ENCODE assay signal across 23 mouse cellular contexts in genomic region chr9:14875743-14876507, GRCm38 (mm10). TPM values are rescaled to one million over a fixed set of nuclear protein-coding genes. Genes with fewer than 3 reads are reported as not detected.
DNase-seq lines count a peak whose midpoint lies in the region; ATAC-seq lines count a peak whose summit lies in the region.
"Had no signal": no experiment of that assay in that cellular context is flagged by ENCODE, and none has a peak within 500 bp of the region (broad histone marks: within the 10 kb centered on the region; RNA-seq: fewer than 3 reads in every experiment).

No protein-coding gene starts in this region.

- H3K4me1 ChIP-seq in heart, embryonic 12.5 days (replicated peaks): peaks cover 7% of the 10 kb centered on the region; the same call in 1 of the 2 replicates
- H3K4me1 ChIP-seq: intestine, embryonic 15.5 days had no signal

- WGBS in heart, embryonic 12.5 days: 62% methylated on average over 5 of the region's 5 CpGs

- H3K27ac ChIP-seq in heart, embryonic 12.5 days (ENCODE audit: poor library complexity, severe bottlenecking): no peak overlapping the region
- H3K27ac ChIP-seq: heart, embryonic 13.5 days; intestine, embryonic 15.5 days; kidney, embryonic 15.5 days; neural tube, embryonic 15.5 days had no signal

- no peak overlapping the region for H3K9ac ChIP-seq in heart, embryonic 12.5 days
- H3K9ac ChIP-seq: heart, embryonic 13.5 days; intestine, embryonic 15.5 days; kidney, embryonic 15.5 days; lung, embryonic 14.5 days; neural tube, embryonic 15.5 days had no signal

- H3K27me3 ChIP-seq in heart, embryonic 12.5 days (replicated peaks): no peaks in the 10 kb centered on the region
- H3K27me3 ChIP-seq: heart, embryonic 13.5 days; intestine, embryonic 15.5 days; kidney, embryonic 15.5 days; neural tube, embryonic 15.5 days had no signal

- ATAC-seq in heart, embryonic 12.5 days (ENCODE audit: insufficient number of reproducible peaks, low FRiP score): no peak
- ATAC-seq: intestine, embryonic 15.5 days had no signal

- no peak overlapping the region for H3K4me2 ChIP-seq in heart, embryonic 12.5 days
- H3K4me2 ChIP-seq: heart, embryonic 13.5 days; intestine, embryonic 15.5 days; kidney, embryonic 15.5 days; lung, embryonic 14.5 days; midbrain, embryonic 11.5 days; neural tube, embryonic 15.5 days had no signal

- no peaks in the 10 kb centered on the region for H3K36me3 ChIP-seq in heart, embryonic 12.5 days
- H3K36me3 ChIP-seq: heart, embryonic 13.5 days; intestine, embryonic 15.5 days; kidney, embryonic 15.5 days; neural tube, embryonic 15.5 days had no signal

- peak; percentile 29 to 64 for DNase-seq in adrenal gland, adult (ENCODE audit: inconsistent age in 2 of 2, low spot score in 1 of 2)
- DNase-seq in adrenal gland, postnatal 4 days (ENCODE audit: low spot score in 2 of 2): no peak
- DNase-seq in heart, adult 18-20 months: peak; percentile 18 to 29
- peak; percentile 48 for DNase-seq in thymus, postnatal 0 days (ENCODE audit: low spot score)
- no peak for DNase-seq in thymus, postnatal 4 days
- peak; percentile 43 for DNase-seq in lung, postnatal 36 days
- no peak for DNase-seq in c-Kit-positive CD71-positive TER-119-positive erythroid progenitor cells, embryonic 14.5 days (ENCODE audit: low spot score)
- DNase-seq: cerebellum, adult 2 months; liver; lung, embryonic 14.5 days had no signal

- no peaks in the 10 kb centered on the region for H3K9me3 ChIP-seq in heart, embryonic 12.5 days (replicated peaks)
- H3K9me3 ChIP-seq: heart, embryonic 13.5 days; intestine, embryonic 15.5 days; kidney, embryonic 15.5 days; neural tube, embryonic 15.5 days had no signal

- no peak overlapping the region for H3K4me3 ChIP-seq in heart, embryonic 12.5 days
- H3K4me3 ChIP-seq: heart, embryonic 13.5 days; intestine, embryonic 15.5 days; kidney, embryonic 15.5 days; neural tube, embryonic 15.5 days had no signal

RNA-seq across cellular contexts. Expression of gene Gpr83, which starts 15.9 kb away (rescaled TPM):
- under 1 TPM; 0.08 to 0.31 TPM for total RNA-seq in adrenal gland, postnatal 4 days (2021)
- total RNA-seq in heart, adult 18-20 months (2021): not detected
- polyA plus RNA-seq in heart, embryonic 12.5 days (2016; fragmentation: Nextera tagmentation; extraction: Ambion mirVana): not detected in 2 replicates
- 7.4 and 9.4 TPM in 2 replicates for polyA plus RNA-seq in thymus, postnatal 0 days (2015; fragmentation: Nextera tagmentation; extraction: Ambion mirVana)
- polyA plus RNA-seq: urinary bladder, adult 2 months had no signal

RNA-seq across cellular contexts. Expression of gene Izumo1r, which starts 27.8 kb away (rescaled TPM):
- total RNA-seq in adrenal gland, postnatal 4 days (2021): not detected
- 1 to 10 TPM in 1 of 2 experiments, not detected in 1; 1.0 TPM for total RNA-seq in heart, adult 18-20 months (2021)
- polyA plus RNA-seq in heart, embryonic 12.5 days (2016; fragmentation: Nextera tagmentation; extraction: Ambion mirVana): not detected in 2 replicates
- polyA plus RNA-seq in thymus, postnatal 0 days (2015; fragmentation: Nextera tagmentation; extraction: Ambion mirVana): 14.7 and 21.0 TPM in 2 replicates
- total RNA-seq: gastrocnemius, postnatal 4 days; layer of hippocampus, postnatal 25 days; left cerebral cortex, postnatal 36 days had no signal
- polyA plus RNA-seq: cerebellum, adult 2 months; forebrain, embryonic 11.5 days; heart, embryonic 13.5 days; hindbrain, embryonic 11.5 days; intestine, embryonic 15.5 days; midbrain, embryonic 11.5 days; neural tube, embryonic 15.5 days; testis, adult 2 months had no signal

Comparison
In these comparisons a context has a peak if more than half of its experiments do, and no peak if none do; other contexts are left out.
1. DNase-seq: peak in adrenal gland, adult (2 of 2), heart, adult 18-20 months (2 of 2), thymus, postnatal 0 days (single experiment) and lung, postnatal 36 days (single experiment); none in adrenal gland, postnatal 4 days (0 of 2), thymus, postnatal 4 days (single experiment) and c-Kit-positive CD71-positive TER-119-positive erythroid progenitor cells, embryonic 14.5 days (single experiment).